Mouse (Mus musculus): ENCODE results near the gene Ccdc7b.
"Not testable (repeated sequence)": the region's sequence is repeated elsewhere in the genome, so short reads cannot be mapped to it uniquely, and the experiment has no call there.

DNA sequence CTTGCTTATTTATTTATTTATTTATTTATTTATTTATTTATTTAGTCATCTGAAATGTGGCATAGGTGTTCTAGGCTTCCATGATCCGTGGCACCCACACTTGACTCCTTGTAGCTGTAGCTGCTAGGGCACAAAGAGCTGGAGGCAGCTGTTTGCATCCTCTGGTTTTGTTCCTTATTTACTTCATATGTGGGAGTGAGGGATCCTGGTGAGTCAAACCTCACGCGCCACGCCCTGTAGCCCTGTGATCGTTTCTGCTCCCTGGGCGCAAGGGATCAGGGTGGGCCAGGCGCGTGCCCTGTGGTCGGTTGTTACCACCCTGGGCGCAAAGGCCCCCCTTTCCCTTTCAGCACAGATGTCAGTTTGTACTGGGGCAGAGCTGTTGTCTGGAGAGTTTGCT lies at the start of gene Ccdc7b:
- TF ChIP-seq CTCF (IDR thresholded peaks at IDR 0.05; ENCODE audit: borderline replicate concordance, extremely low read depth, insufficient read depth, insufficient read length); POLR2A (IDR thresholded peaks at IDR 0.05; ENCODE audit: borderline replicate concordance, extremely low read depth, insufficient read depth, insufficient read length, poor library complexity, severe bottlenecking): not testable (repeated sequence)

Data from brain, embryonic 14.5 days (tissue).